Mouse (Mus musculus): ENCODE measurements around the gene Trabd2b. TPM values are rescaled to one million over a fixed set of nuclear protein-coding genes. Genes with fewer than 3 reads are reported as not detected.

Trabd2b gene
- polyA plus RNA-seq, 1 experiment from 2014 or later = 1.6 TPM

- H3K27me3 ChIP-seq = no peaks in the 10 kb centered on the region
- H3K4me2 ChIP-seq (replicated peaks) = no peak overlapping the region
- no peak overlapping the region for H3K27ac ChIP-seq
- H3K4me3 ChIP-seq = no peak overlapping the region
- no peaks in the 10 kb centered on the region for H3K9me3 ChIP-seq
- WGBS = 89% methylated on average over 3 of the region's 3 CpGs
- H3K9ac ChIP-seq = no peak overlapping the region
- no peaks in the 10 kb centered on the region for H3K36me3 ChIP-seq
- ATAC-seq (ENCODE audit: insufficient number of reproducible peaks, insufficient read depth, low FRiP score, low TSS enrichment) = no peak
- H3K4me1 ChIP-seq = peaks cover 11% of the 10 kb centered on the region; the same call in 1 of the 2 replicates
Observed at GRCm38 (mm10) chr4:114549487-114549886, 143.0 kb downstream of the Trabd2b start.

- 44% methylated on average over 11 of the region's 11 CpGs for WGBS
- no peak overlapping the region for H3K27ac ChIP-seq
Observed at GRCm38 (mm10) chr4:114550471-114551156, 144.1 kb downstream of the Trabd2b start.

GRCm38 (mm10) chr4:114556880-114557279 is 150.4 kb downstream of the Trabd2b start:
- no peak overlapping the region for H3K4me3 ChIP-seq
- ATAC-seq (ENCODE audit: insufficient number of reproducible peaks, insufficient read depth, low FRiP score, low TSS enrichment) = no peak
- no peak overlapping the region for H3K27ac ChIP-seq
- no peaks in the 10 kb centered on the region for H3K9me3 ChIP-seq
- 0 out of 2 replicates have a peak, but pooled peaks cover 13% of the 10 kb centered on the region for H3K4me1 ChIP-seq
- H3K4me2 ChIP-seq (replicated peaks) = no peak overlapping the region
- H3K27me3 ChIP-seq = no peaks in the 10 kb centered on the region
- no peak overlapping the region for H3K9ac ChIP-seq
- H3K36me3 ChIP-seq = no peaks in the 10 kb centered on the region
- 84% methylated on average over 5 of the region's 5 CpGs for WGBS

More at GRCm38 (mm10) chr4:114550471-114551156, 144.1 kb downstream of the Trabd2b start:
- Histone ChIP-seq H3K4me2 (replicated peaks) (no peak overlapping the region), H3K4me3 (no peak overlapping the region), H3K9me3 (no peaks in the 10 kb centered on the region), H3K36me3 (no peaks in the 10 kb centered on the region), H3K4me1 (peaks cover 11% of the 10 kb centered on the region; the same call in 1 of the 2 replicates), H3K27me3 (no peaks in the 10 kb centered on the region), H3K9ac (no peak overlapping the region)
- no peak for ATAC-seq (ENCODE audit: insufficient number of reproducible peaks, insufficient read depth, low FRiP score, low TSS enrichment)

GRCm38 (mm10) chr4:114557731-114558130 is 151.2 kb downstream of the Trabd2b start:
- Histone ChIP-seq H3K36me3 (no peaks in the 10 kb centered on the region), H3K27ac (no peak overlapping the region), H3K4me1 (0 out of 2 replicates have a peak, but pooled peaks cover 13% of the 10 kb centered on the region), H3K4me2 (replicated peaks) (no peak overlapping the region), H3K27me3 (no peaks in the 10 kb centered on the region), H3K9me3 (no peaks in the 10 kb centered on the region), H3K4me3 (no peak overlapping the region), H3K9ac (no peak overlapping the region)
- 51% methylated on average over 6 of the region's 6 CpGs for WGBS
- ATAC-seq (ENCODE audit: insufficient number of reproducible peaks, insufficient read depth, low FRiP score, low TSS enrichment) = no peak

- Histone ChIP-seq H3K9ac (no peak overlapping the region), H3K4me2 (replicated peaks) (no peak overlapping the region), H3K9me3 (no peaks in the 10 kb centered on the region), H3K4me3 (no peak overlapping the region), H3K4me1 (peaks cover 14% of the 10 kb centered on the region; the same call in 1 of the 2 replicates), H3K27ac (no peak overlapping the region), H3K27me3 (no peaks in the 10 kb centered on the region), H3K36me3 (no peaks in the 10 kb centered on the region)
- ATAC-seq (ENCODE audit: insufficient number of reproducible peaks, insufficient read depth, low FRiP score, low TSS enrichment) = no peak
- 37% methylated on average over 3 of the region's 3 CpGs for WGBS
Observed at GRCm38 (mm10) chr4:114558487-114558886, 152.0 kb downstream of the Trabd2b start.

GRCm38 (mm10) chr4:114560638-114561216 is 154.2 kb downstream of the Trabd2b start:
- WGBS = 79% methylated on average over 17 of the region's 17 CpGs
- Histone ChIP-seq H3K4me1 (peaks cover 27% of the 10 kb centered on the region), H3K27ac (no peak overlapping the region), H3K36me3 (no peaks in the 10 kb centered on the region), H3K9me3 (no peaks in the 10 kb centered on the region), H3K4me2 (replicated peaks) (no peak overlapping the region), H3K9ac (no peak overlapping the region), H3K4me3 (no peak overlapping the region), H3K27me3 (no peaks in the 10 kb centered on the region)
- ATAC-seq (ENCODE audit: insufficient number of reproducible peaks, insufficient read depth, low FRiP score, low TSS enrichment) = no peak

GRCm38 (mm10) chr4:114564131-114564695 is 157.7 kb downstream of the Trabd2b start:
- Histone ChIP-seq H3K4me3 (no peak overlapping the region), H3K27me3 (no peaks in the 10 kb centered on the region), H3K9me3 (no peaks in the 10 kb centered on the region), H3K27ac (peak overlapping the region; percentile 87), H3K9ac (no peak overlapping the region; the same call in 1 of the 2 replicates), H3K36me3 (no peaks in the 10 kb centered on the region), H3K4me1 (peaks cover 35% of the 10 kb centered on the region), H3K4me2 (replicated peaks) (no peak overlapping the region)
- 26% methylated on average over 5 of the region's 5 CpGs for WGBS
- peak; percentile 50 for ATAC-seq (ENCODE audit: insufficient number of reproducible peaks, insufficient read depth, low FRiP score, low TSS enrichment)

GRCm38 (mm10) chr4:114567594-114567993 is 161.1 kb downstream of the Trabd2b start:
- H3K4me1 ChIP-seq = peaks cover 35% of the 10 kb centered on the region
- no peaks in the 10 kb centered on the region for H3K9me3 ChIP-seq
- 21% methylated on average over 6 of the region's 6 CpGs for WGBS
- H3K9ac ChIP-seq = no peak overlapping the region
- no peak overlapping the region for H3K4me2 ChIP-seq (replicated peaks)
- H3K27me3 ChIP-seq = no peaks in the 10 kb centered on the region
- no peaks in the 10 kb centered on the region for H3K36me3 ChIP-seq
- H3K27ac ChIP-seq = no peak overlapping the region
- no peak for ATAC-seq (ENCODE audit: insufficient number of reproducible peaks, insufficient read depth, low FRiP score, low TSS enrichment)
- no peak overlapping the region for H3K4me3 ChIP-seq

- Histone ChIP-seq H3K4me3 (no peak overlapping the region), H3K27ac (no peak overlapping the region), H3K4me2 (replicated peaks) (no peak overlapping the region), H3K9me3 (no peaks in the 10 kb centered on the region), H3K27me3 (no peaks in the 10 kb centered on the region), H3K9ac (no peak overlapping the region), H3K36me3 (no peaks in the 10 kb centered on the region), H3K4me1 (peaks cover 35% of the 10 kb centered on the region)
- no peak for ATAC-seq (ENCODE audit: insufficient number of reproducible peaks, insufficient read depth, low FRiP score, low TSS enrichment)
- WGBS = 41% methylated on average over 1 of the region's 1 CpGs
Observed at GRCm38 (mm10) chr4:114568081-114568605, 161.6 kb downstream of the Trabd2b start.

- 34% methylated on average over 12 of the region's 12 CpGs for WGBS
- Histone ChIP-seq H3K36me3 (no peaks in the 10 kb centered on the region), H3K27ac (no peak overlapping the region), H3K27me3 (peaks cover 3% of the 10 kb centered on the region; the same call in 1 of the 2 replicates), H3K4me2 (replicated peaks) (no peak overlapping the region), H3K4me1 (peaks cover 14% of the 10 kb centered on the region), H3K4me3 (no peak overlapping the region), H3K9ac (no peak overlapping the region), H3K9me3 (no peaks in the 10 kb centered on the region)
- ATAC-seq (ENCODE audit: insufficient number of reproducible peaks, insufficient read depth, low FRiP score, low TSS enrichment) = no peak
Observed at GRCm38 (mm10) chr4:114578153-114578950, 171.8 kb downstream of the Trabd2b start.

GRCm38 (mm10) chr4:114583546-114584144 is 177.1 kb downstream of the Trabd2b start:
- Histone ChIP-seq H3K27me3 (no peaks in the 10 kb centered on the region), H3K9ac (no peak overlapping the region), H3K4me3 (no peak overlapping the region), H3K9me3 (no peaks in the 10 kb centered on the region), H3K36me3 (no peaks in the 10 kb centered on the region), H3K4me1 (peaks cover 11% of the 10 kb centered on the region), H3K4me2 (replicated peaks) (no peak overlapping the region), H3K27ac (no peak overlapping the region)
- no peak for ATAC-seq (ENCODE audit: insufficient number of reproducible peaks, insufficient read depth, low FRiP score, low TSS enrichment)
- 82% methylated on average over 2 of the region's 2 CpGs for WGBS

All from embryonic facial prominence, embryonic 12.5 days (tissue).